Mouse (Mus musculus): ENCODE measurements at regions not wholly inside any gene's neighbourhood (a gene's known extent, or its start where the extent isn't known, plus 50 kb on each side); places are given as distances from the start of the nearest gene placed in this dataset.

DNA sequence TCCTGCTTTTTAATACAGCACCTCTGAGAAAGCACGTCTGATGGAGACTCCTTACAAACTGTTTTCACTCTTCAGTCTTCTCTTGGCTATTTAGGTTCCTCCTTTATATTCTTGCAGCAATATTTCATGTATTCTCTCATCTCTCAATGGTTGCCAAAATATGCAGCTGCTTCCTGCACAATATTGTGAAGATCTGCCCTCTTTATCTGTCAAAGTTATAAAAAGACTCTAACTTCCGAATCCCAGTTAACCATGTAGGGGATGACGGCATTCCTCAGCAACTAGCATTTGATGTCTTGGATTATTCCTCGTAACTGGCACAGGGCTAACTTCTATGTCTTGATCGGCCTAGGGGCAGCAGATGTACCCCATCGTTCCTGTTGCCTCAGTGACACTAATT is 102.8 kb upstream of the 4933402D24Rik start:
- Histone ChIP-seq H3K4me2 (replicated peaks) (no peak overlapping the region), H3K27me3 (replicated peaks) (no peaks in the 10 kb centered on the region), H3K4me1 (no peaks in the 10 kb centered on the region), H3K9me3 (no peaks in the 10 kb centered on the region), H3K27ac (no peak overlapping the region), H3K4me3 (no peak overlapping the region), H3K36me3 (no peaks in the 10 kb centered on the region), H3K9ac (no peak overlapping the region)
- 88% methylated on average over 6 of the region's 6 CpGs for WGBS
- no peak for ATAC-seq (ENCODE audit: low FRiP score, low read depth)

DNA sequence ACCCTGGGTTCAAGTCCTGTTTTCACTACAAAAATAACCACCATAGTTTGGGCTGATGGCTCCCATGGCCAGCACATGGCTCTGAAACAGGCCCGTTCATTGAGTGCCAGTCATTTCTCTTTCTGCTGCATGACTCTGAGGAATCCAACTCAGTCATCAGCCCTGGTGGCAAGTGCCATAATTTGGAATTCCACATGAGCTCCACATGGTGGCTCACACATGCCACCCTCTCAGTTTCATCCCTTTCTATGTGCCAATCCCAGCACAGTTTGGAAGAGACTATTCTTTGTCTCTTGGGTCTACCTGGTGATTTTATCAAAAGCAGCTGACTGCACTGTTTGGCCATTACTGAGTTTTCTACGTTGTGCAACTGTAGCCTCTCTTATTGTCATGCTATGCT is 100.3 kb upstream of the 4933402D24Rik start:
- Histone ChIP-seq H3K27me3 (replicated peaks) (no peaks in the 10 kb centered on the region), H3K4me1 (no peaks in the 10 kb centered on the region), H3K36me3 (no peaks in the 10 kb centered on the region), H3K27ac (no peak overlapping the region), H3K9ac (no peak overlapping the region), H3K9me3 (no peaks in the 10 kb centered on the region), H3K4me2 (replicated peaks) (no peak overlapping the region), H3K4me3 (no peak overlapping the region)
- ATAC-seq (ENCODE audit: low FRiP score, low read depth) = no peak
- 85% methylated on average over 2 of the region's 2 CpGs for WGBS

DNA sequence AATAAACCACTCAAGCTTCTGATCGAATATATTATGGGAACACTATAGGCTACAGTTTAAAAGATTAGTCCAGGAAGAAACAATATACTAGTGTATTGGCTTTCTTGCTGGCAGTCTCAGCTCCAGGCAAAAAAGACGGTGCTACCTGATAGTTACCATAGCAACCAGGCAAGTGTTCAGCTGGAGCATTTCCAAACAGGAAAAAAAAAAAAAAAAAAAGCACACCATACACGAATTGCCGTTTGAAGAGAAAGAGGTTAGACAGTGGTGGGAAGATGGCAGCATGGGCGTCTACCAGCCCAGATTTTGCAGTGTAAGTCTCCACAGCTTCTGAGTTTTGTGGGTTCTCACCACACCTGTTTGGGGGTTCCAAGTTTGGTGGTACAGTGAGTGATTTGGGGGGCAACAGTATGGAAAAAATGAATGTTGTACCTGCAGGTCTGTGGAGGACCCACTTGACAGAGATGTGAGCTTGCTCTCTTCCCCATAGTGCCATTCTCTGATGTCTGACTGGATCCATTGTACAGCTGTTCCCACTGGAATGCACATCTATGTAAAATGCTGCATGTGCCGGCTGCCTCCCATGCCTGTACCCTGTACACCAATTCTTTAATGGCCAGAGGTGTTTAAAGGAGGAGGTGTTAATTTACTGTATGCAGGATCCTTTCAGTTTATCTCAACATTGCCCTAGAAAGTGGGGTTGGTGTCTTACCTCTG is 89.0 kb upstream of the 4933402D24Rik start:
- peaks cover 8% of the 10 kb centered on the region; the same call in 1 of the 2 replicates for H3K4me1 ChIP-seq
- 59% methylated on average over 6 of the region's 6 CpGs for WGBS
- no peak for ATAC-seq (ENCODE audit: low FRiP score, low read depth)
- no peak overlapping the region for H3K4me2 ChIP-seq (replicated peaks)
- no peak overlapping the region for H3K27ac ChIP-seq
- H3K9me3 ChIP-seq = no peaks in the 10 kb centered on the region
- H3K4me3 ChIP-seq = no peak overlapping the region
- no peaks in the 10 kb centered on the region for H3K27me3 ChIP-seq (replicated peaks)
- no peaks in the 10 kb centered on the region for H3K36me3 ChIP-seq
- H3K9ac ChIP-seq = no peak overlapping the region

DNA sequence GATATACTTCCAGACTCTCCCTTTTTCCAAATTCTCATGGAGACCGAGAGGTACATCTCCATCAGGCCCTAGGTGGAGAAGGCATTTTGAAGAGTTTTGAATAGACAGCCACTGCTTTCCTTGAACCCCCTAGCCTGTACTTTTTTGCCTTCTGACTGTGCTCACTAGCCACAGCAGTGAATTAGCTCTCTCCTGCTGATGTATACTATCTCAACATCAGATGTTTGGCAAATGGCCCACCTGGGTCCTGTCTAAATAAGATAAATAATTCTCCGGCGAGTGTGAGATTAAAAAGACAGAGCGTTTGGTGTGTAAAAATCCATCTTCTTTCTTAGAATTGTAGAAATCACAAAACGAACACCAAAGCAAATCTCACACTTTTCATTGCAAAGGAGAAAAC is 88.4 kb upstream of the 4933402D24Rik start:
- no peak for ATAC-seq (ENCODE audit: low FRiP score, low read depth)
- H3K4me1 ChIP-seq = peaks cover 8% of the 10 kb centered on the region; the same call in 1 of the 2 replicates
- no peak overlapping the region for H3K4me3 ChIP-seq
- 70% methylated on average over 5 of the region's 5 CpGs for WGBS
- H3K9ac ChIP-seq = no peak overlapping the region
- H3K27me3 ChIP-seq (replicated peaks) = no peaks in the 10 kb centered on the region
- no peaks in the 10 kb centered on the region for H3K36me3 ChIP-seq
- no peaks in the 10 kb centered on the region for H3K9me3 ChIP-seq
- H3K4me2 ChIP-seq (replicated peaks) = no peak overlapping the region
- H3K27ac ChIP-seq = no peak overlapping the region

DNA sequence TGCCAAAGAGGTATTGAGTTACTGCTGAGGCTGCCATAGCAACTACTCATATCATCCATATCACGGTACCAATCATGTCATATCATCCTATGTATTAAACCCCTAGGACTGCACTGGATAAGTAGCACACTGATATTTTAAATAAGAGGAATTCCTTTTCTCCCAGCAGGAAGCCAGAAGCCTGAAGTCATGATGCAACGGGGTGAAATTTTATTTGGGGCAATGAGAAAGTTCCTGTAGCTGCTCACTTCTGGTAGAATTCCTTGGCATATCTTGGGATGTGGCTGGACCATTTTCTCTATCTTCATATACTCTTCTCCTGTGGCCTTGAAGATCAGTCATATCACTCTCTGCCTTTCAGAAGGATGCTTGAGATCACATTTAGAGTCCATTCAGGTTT is 87.3 kb upstream of the 4933402D24Rik start:
- no peaks in the 10 kb centered on the region for H3K9me3 ChIP-seq
- H3K4me2 ChIP-seq (replicated peaks) = no peak overlapping the region
- H3K36me3 ChIP-seq = no peaks in the 10 kb centered on the region
- H3K9ac ChIP-seq = no peak overlapping the region
- no peak for ATAC-seq (ENCODE audit: low FRiP score, low read depth)
- WGBS = 82% methylated on average over 2 of the region's 2 CpGs
- no peaks in the 10 kb centered on the region for H3K27me3 ChIP-seq (replicated peaks)
- no peak overlapping the region for H3K4me3 ChIP-seq
- no peak overlapping the region for H3K27ac ChIP-seq
- peaks cover 8% of the 10 kb centered on the region; the same call in 1 of the 2 replicates for H3K4me1 ChIP-seq

DNA sequence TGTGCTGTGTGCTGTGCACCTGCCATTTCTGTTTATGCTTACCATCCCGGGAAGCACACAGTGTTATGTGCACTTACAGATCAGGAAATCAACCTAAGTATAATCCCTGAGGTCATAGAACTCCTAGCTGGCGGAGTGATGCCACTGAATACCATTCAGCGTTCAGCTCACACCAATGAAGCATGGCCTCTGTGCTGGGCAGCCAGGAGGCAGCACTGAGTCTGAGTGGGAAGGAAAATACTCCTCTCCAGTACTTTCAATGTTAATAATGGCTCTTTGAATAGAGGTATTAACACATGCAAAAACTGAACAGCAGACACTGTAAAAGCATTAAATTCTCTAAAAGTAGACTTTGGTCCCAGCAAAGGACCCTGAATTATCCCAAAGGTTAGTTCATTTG is 85.7 kb upstream of the 4933402D24Rik start:
- no peak for ATAC-seq (ENCODE audit: low FRiP score, low read depth)
- Histone ChIP-seq H3K4me1 (peaks cover 8% of the 10 kb centered on the region; the same call in 1 of the 2 replicates), H3K4me2 (replicated peaks) (no peak overlapping the region), H3K9me3 (no peaks in the 10 kb centered on the region), H3K9ac (no peak overlapping the region), H3K27ac (no peak overlapping the region), H3K36me3 (no peaks in the 10 kb centered on the region), H3K4me3 (no peak overlapping the region), H3K27me3 (replicated peaks) (no peaks in the 10 kb centered on the region)
- WGBS = 70% methylated on average over 3 of the region's 3 CpGs

DNA sequence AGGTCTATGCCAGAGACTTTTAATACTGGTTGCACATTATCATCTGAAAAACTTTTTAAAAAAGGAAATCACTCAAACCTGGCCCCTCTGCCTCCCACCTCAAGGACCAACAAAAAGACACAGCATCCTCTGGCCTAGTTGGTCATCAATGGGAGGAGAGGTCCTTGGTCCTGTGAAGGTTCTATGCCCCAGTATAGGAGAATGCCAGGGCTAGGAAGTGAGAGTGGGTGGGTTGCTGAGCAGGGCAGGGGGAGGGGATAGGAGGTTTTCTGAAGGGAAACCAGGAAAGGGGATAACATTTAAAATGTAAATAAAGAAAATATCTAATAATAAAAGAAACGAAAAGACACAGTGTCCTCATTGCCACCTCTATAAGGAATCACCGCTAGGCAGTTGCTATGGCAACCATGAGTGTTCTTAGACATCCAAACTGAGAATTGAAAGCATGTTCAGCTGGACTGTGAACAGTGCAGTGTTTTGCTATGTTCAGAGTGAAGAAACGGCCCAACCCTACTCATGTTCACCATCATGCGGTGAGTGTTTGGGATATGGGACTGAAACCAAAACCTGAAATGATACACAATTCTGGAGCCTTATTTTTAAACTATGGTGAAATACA is 82.5 kb upstream of the 4933402D24Rik start:
- no peaks in the 10 kb centered on the region for H3K9me3 ChIP-seq
- no peak overlapping the region for H3K27ac ChIP-seq
- H3K4me1 ChIP-seq = no peaks in the 10 kb centered on the region
- H3K4me3 ChIP-seq = no peak overlapping the region
- H3K4me2 ChIP-seq (replicated peaks) = no peak overlapping the region
- no peaks in the 10 kb centered on the region for H3K36me3 ChIP-seq
- no peak for ATAC-seq (ENCODE audit: low FRiP score, low read depth)
- H3K9ac ChIP-seq = no peak overlapping the region
- no peaks in the 10 kb centered on the region for H3K27me3 ChIP-seq (replicated peaks)
- 68% methylated on average over 4 of the region's 4 CpGs for WGBS

DNA sequence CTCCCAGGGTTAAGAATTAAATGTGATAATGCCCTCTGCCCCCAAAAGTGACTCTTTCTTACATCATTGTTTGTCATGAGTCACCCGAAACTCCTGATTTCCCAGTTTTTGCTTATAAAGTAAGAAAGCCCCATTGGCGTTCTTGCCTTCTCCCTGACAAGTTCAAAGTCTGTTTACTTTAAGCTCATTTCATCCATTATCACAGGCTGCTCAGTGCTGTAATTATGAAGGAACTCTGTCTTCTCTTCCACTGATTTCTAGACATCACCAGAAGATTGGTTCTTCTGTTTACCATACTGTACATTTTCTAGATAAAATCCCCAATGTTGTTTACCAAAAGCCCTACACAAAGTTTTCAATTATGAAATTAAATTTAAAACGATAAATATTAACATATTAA is 81.2 kb upstream of the 4933402D24Rik start:
- H3K27ac ChIP-seq = no peak overlapping the region
- no peaks in the 10 kb centered on the region for H3K9me3 ChIP-seq
- H3K4me1 ChIP-seq = no peaks in the 10 kb centered on the region
- H3K9ac ChIP-seq = no peak overlapping the region
- no peak overlapping the region for H3K4me3 ChIP-seq
- no peaks in the 10 kb centered on the region for H3K36me3 ChIP-seq
- WGBS = 88% methylated on average over 3 of the region's 3 CpGs
- no peak for ATAC-seq (ENCODE audit: low FRiP score, low read depth)
- no peaks in the 10 kb centered on the region for H3K27me3 ChIP-seq (replicated peaks)
- no peak overlapping the region for H3K4me2 ChIP-seq (replicated peaks)

DNA sequence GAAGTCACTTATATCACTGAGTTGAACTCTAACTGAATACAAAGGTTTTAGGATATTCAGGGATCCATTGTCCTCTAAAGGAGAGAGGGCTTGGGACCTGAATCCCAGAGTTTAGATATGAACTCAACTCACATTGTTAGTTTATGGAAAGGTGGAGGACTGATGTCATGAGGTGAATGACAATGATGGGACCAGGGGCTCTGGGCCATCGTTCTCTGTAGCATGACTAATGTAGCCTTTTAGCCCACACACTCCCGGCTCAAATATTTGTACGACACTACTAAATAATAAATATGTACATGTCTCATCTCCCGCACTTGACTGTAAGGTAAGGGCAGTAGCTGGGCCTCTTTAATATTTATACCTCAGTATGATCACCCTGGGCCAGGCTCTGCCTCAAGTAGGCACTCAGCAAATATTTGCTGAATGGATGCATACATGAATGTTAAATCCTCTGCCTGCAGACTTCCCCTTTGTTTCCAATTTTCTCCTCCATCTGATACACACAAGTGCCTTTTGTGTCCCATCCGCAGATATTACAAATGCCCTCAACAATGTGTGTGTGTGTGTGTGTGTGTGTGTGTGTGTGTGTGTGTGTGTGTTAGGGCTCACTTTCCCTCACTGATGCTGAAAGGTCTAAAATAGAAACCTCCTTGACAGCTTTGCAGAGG is 59.2 kb upstream of the 4933402D24Rik start:
- H3K27ac ChIP-seq = no peak overlapping the region
- WGBS = 27% methylated on average over 5 of the region's 5 CpGs
- no peaks in the 10 kb centered on the region for H3K27me3 ChIP-seq (replicated peaks)
- H3K4me3 ChIP-seq = no peak overlapping the region
- no peak overlapping the region for H3K4me2 ChIP-seq (replicated peaks)
- peak; percentile 75 for ATAC-seq (ENCODE audit: low FRiP score, low read depth)
- H3K9me3 ChIP-seq = no peaks in the 10 kb centered on the region
- no peaks in the 10 kb centered on the region for H3K36me3 ChIP-seq
- no peaks in the 10 kb centered on the region for H3K4me1 ChIP-seq
- H3K9ac ChIP-seq = no peak overlapping the region

DNA sequence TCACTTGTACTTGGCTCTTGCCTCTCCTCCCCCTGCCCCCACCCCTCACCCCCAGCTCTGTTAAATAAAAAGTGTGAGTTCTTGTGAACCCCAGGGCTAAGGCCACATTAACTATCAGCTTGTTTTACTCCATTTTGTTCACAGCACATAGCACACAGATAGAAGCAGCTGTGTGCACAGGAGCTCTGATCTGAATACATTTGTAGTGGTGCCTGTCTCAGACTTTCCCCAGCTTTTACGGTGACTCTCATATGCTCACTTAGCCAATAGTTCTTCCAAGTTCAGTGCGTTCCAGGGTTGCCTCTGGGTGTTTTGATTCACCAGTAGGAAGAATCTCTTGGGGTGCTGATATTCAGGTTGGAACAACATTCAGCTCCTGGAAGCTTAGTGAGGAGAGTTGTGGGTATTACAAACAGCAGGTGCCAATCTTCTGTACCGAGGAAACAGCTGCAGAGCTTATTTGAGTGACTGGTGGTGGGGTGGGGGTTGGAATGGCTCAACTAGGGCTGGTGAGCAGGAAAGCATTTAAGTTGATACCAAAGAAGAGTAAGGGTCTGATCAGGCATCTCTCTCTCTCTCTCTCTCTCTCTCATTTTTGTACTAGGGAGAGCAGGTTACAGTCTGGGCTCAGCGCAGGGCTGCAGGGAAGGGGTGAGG is 51.7 kb upstream of the 4933402D24Rik start:
- no peaks in the 10 kb centered on the region for H3K27me3 ChIP-seq (replicated peaks)
- no peaks in the 10 kb centered on the region for H3K9me3 ChIP-seq
- peaks cover 16% of the 10 kb centered on the region; the same call in 1 of the 2 replicates for H3K4me1 ChIP-seq
- H3K27ac ChIP-seq = no peak overlapping the region
- no peak overlapping the region for H3K4me2 ChIP-seq (replicated peaks)
- H3K4me3 ChIP-seq = no peak overlapping the region
- WGBS = 68% methylated on average over 4 of the region's 4 CpGs
- H3K9ac ChIP-seq = no peak overlapping the region
- no peaks in the 10 kb centered on the region for H3K36me3 ChIP-seq
- no peak for ATAC-seq (ENCODE audit: low FRiP score, low read depth)

DNA sequence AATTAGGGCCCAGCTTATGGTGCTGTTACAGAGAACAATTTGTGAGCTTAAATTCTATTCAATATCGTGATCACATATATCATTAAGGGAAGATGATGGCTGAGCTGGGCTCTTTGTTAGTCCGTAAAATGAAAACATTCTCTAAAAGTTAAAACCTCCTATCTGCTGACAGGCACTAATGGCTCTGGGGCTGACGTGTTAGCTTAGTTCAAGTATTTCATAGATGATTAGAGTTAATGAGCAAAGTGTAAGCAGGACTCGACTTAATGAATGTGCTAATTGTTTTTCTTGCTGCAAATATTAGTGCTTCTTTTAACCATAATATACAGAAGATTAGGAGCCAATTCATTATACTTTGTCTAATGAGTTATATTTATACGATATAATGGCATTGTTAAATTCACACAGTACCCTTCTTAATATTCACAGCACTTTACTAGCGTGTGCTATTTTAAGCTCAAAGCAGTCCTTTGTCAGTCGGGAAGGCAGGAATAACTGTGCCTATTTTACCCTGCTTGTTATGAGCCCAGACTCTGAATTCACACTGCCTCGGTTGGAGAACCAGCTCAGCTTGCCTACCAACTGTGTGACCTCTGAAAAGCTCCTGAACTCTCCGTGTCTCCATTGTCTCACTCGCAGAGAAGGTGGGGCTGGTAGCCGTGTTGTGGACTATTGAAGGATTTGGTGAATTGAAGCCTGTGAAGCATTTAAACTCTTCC is 50.6 kb upstream of the 4933402D24Rik start:
- no peak for ATAC-seq (ENCODE audit: low FRiP score, low read depth)
- Histone ChIP-seq H3K36me3 (no peaks in the 10 kb centered on the region), H3K4me2 (replicated peaks) (no peak overlapping the region), H3K27ac (no peak overlapping the region), H3K9me3 (no peaks in the 10 kb centered on the region), H3K4me3 (no peak overlapping the region), H3K9ac (no peak overlapping the region), H3K27me3 (replicated peaks) (no peaks in the 10 kb centered on the region), H3K4me1 (peaks cover 16% of the 10 kb centered on the region; the same call in 1 of the 2 replicates)
- 34% methylated on average over 11 of the region's 11 CpGs for WGBS
